Mouse (Mus musculus) stomach, embryonic 16.5 days (tissue): ENCODE results near the gene Cstf3. TPM values are rescaled to one million over a fixed set of nuclear protein-coding genes. Genes with fewer than 3 reads are reported as not detected.
A peak's percentile ranks its signal among the peaks of the same experiment; 100 is the strongest.

ENCODE experiments used
- ATAC-seq: fragments of 200-750 bp; cut with Nextera tagmentation; 2 replicates; pipeline ENCODE4 v1.8.0; 2017; ENCODE audit warnings: moderate number of reproducible peaks, moderate TSS enrichment; ENCODE audit not compliant: insufficient read depth, low FRiP score
- H3K27ac ChIP-seq: fragments of 300-500 bp; sonication (generic); 2 replicates; pipeline ENCODE4 v1.5.1; 2014; ENCODE audit warnings: low read length
- H3K27me3 ChIP-seq: fragments of 300-500 bp; sonication (generic); 2 replicates; pipeline ENCODE4 v1.6.1; 2014; ENCODE audit warnings: low read length, control low read depth, mixed read lengths; ENCODE audit not compliant: control insufficient read depth, insufficient read depth
- H3K36me3 ChIP-seq: fragments of 300-500 bp; sonication (generic); 2 replicates; pipeline ENCODE4 v1.6.1; 2014; ENCODE audit warnings: low read length; ENCODE audit not compliant: control insufficient read depth, insufficient read depth
- H3K4me1 ChIP-seq: fragments of 300-500 bp; sonication (generic); 2 replicates; pipeline ENCODE4 v1.6.1; 2014; ENCODE audit warnings: low read length, control low read depth, mixed read lengths; ENCODE audit not compliant: control insufficient read depth, insufficient read depth
- H3K4me2 ChIP-seq: fragments of 300-500 bp; sonication (generic); 2 replicates; pipeline ENCODE4 v1.6.1; 2014; ENCODE audit warnings: low read depth, low read length, mixed read lengths
- H3K4me3 ChIP-seq: fragments of 300-500 bp; sonication (generic); replicated peaks from 2 replicates; pipeline ENCODE4 v1.5.1; 2014; ENCODE audit warnings: mild to moderate bottlenecking, low read length
- H3K9ac ChIP-seq: fragments of 300-500 bp; sonication (generic); 2 replicates; pipeline ENCODE4 v1.6.1; 2014; ENCODE audit warnings: low read length
- H3K9me3 ChIP-seq: fragments of 300-500 bp; sonication (generic); replicated peaks from 2 replicates; pipeline ENCODE4 v1.6.1; 2016; ENCODE audit warnings: low read length, control low read depth; ENCODE audit not compliant: control insufficient read depth
- WGBS: fragments of 180-500 bp; shearing (Covaris S2); extraction: QIAGEN DNeasy Blood & Tissue Kit; methylation state at CpG from one replicate; pipeline ENCODE4 v1.1.7; 2014; 5-methylcytosine and 5-hydroxymethylcytosine counted together
- polyA plus RNA-seq: library from polyadenylated mRNA; unstranded; fragments of >200 nt; fragmentation: Nextera tagmentation; extraction: Ambion mirVana; gene quantifications from 2 replicates; pipeline ENCODE4 v1.2.1, GENCODE M21; 2015

Gene Cstf3
- polyA plus RNA-seq, 1 experiment from 2014 or later = 61.6 TPM

GRCm38 (mm10) chr2:104690720-104691119 lies 100.4 kb downstream of the Cstf3 start:
- Histone ChIP-seq H3K9ac (no peak overlapping the region), H3K27me3 (no peaks in the 10 kb centered on the region), H3K36me3 (no peaks in the 10 kb centered on the region), H3K9me3 (no peaks in the 10 kb centered on the region), H3K4me1 (no peaks in the 10 kb centered on the region), H3K4me2 (no peak overlapping the region), H3K27ac (no peak overlapping the region), H3K4me3 (no peak overlapping the region)
- ATAC-seq = no peak
- 82% methylated on average over 4 of the region's 4 CpGs for WGBS

- H3K4me1 ChIP-seq = no peaks in the 10 kb centered on the region
- H3K4me3 ChIP-seq = no peak overlapping the region
- no peaks in the 10 kb centered on the region for H3K9me3 ChIP-seq
- 36% methylated on average over 2 of the region's 2 CpGs for WGBS
- no peak overlapping the region for H3K4me2 ChIP-seq
- H3K9ac ChIP-seq = no peak overlapping the region
- H3K27ac ChIP-seq = no peak overlapping the region
- H3K36me3 ChIP-seq = no peaks in the 10 kb centered on the region
- no peaks in the 10 kb centered on the region for H3K27me3 ChIP-seq
- no peak for ATAC-seq
These were observed 102.2 kb downstream of the Cstf3 start for GRCm38 (mm10) chr2:104692551-104692950.

DNA sequence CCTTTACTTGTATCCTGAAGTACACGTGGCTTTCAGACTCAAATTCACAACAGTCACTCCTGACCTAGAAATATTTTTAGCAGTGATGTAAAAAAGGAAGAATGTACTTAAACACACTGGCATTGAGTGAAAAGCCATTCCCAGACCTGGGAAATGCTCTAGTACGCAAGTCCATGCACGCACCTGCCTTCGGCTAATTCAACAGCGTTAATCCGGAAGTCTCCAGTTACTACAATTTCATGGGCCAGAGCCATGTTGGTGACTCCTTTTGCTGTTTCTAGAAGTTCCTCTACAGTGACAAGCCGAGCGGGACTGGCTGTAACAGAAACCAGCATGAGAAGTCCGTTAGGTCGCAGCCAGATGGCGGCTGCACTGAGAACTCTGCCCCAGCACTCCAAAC lies 109.3 kb downstream of the Cstf3 start:
- ATAC-seq = no peak
- no peaks in the 10 kb centered on the region for H3K9me3 ChIP-seq
- no peak overlapping the region for H3K4me3 ChIP-seq
- no peaks in the 10 kb centered on the region for H3K36me3 ChIP-seq
- H3K9ac ChIP-seq = no peak overlapping the region
- no peak overlapping the region for H3K27ac ChIP-seq
- no peaks in the 10 kb centered on the region for H3K27me3 ChIP-seq
- 77% methylated on average over 11 of the region's 11 CpGs for WGBS
- no peak overlapping the region for H3K4me2 ChIP-seq
- H3K4me1 ChIP-seq = no peaks in the 10 kb centered on the region

GRCm38 (mm10) chr2:104703158-104703557 lies 112.8 kb downstream of the Cstf3 start:
- Histone ChIP-seq H3K36me3 (no peaks in the 10 kb centered on the region), H3K4me2 (no peak overlapping the region), H3K4me3 (no peak overlapping the region), H3K9ac (no peak overlapping the region), H3K27ac (no peak overlapping the region), H3K4me1 (no peaks in the 10 kb centered on the region), H3K27me3 (no peaks in the 10 kb centered on the region), H3K9me3 (no peaks in the 10 kb centered on the region)
- no peak for ATAC-seq
- WGBS = 77% methylated on average over 3 of the region's 3 CpGs

GRCm38 (mm10) chr2:104704355-104704754 lies 114.0 kb downstream of the Cstf3 start:
- Histone ChIP-seq H3K4me3 (no peak overlapping the region), H3K27me3 (no peaks in the 10 kb centered on the region), H3K36me3 (no peaks in the 10 kb centered on the region), H3K4me1 (no peaks in the 10 kb centered on the region), H3K4me2 (no peak overlapping the region), H3K27ac (no peak overlapping the region), H3K9me3 (no peaks in the 10 kb centered on the region), H3K9ac (no peak overlapping the region)
- no peak for ATAC-seq
- WGBS = 41% methylated on average over 3 of the region's 3 CpGs

DNA sequence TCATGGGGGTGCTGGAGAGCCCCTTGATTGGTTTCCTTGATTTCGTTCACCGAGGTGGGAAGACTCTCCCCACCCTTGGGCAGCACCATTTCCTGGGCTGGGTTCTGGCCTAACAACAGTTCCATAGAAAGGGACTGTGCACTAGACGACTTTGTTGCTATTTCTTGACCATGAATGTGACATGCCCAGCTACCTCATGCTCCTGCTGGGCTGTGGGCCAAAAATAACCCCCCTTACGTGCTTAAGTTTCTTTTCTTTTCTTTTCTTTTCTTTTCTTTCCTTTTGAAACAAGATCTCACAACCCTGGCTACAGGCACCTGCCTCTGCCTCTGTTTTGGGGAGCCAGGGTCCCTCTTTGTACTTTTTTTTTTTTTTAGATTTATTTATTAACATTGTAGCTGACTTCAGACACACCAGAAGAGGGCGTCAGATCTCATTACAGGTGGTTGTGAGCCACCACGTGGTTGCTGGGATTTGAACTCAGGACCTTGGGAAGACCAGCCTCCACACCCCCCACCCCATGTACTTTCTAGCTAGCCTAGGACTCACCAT lies 119.5 kb downstream of the Cstf3 start:
- Histone ChIP-seq H3K27ac (no peak overlapping the region), H3K36me3 (no peaks in the 10 kb centered on the region)
- 61% methylated on average over 6 of the region's 6 CpGs for WGBS

GRCm38 (mm10) chr2:104710670-104711370 lies 120.5 kb downstream of the Cstf3 start:
- no peak for ATAC-seq
- Histone ChIP-seq H3K36me3 (no peaks in the 10 kb centered on the region), H3K9ac (no peak overlapping the region), H3K4me3 (peak overlapping the region; percentile 72), H3K9me3 (no peaks in the 10 kb centered on the region), H3K4me1 (peaks cover 13% of the 10 kb centered on the region; the same call in 1 of the 2 replicates), H3K27ac (no peak overlapping the region), H3K4me2 (peak overlapping the region; percentile 74), H3K27me3 (no peaks in the 10 kb centered on the region)
- 24% methylated on average over 6 of the region's 6 CpGs for WGBS

More for the DNA sequence above, 119.5 kb downstream of the Cstf3 start:
- Histone ChIP-seq H3K9ac (no peak overlapping the region), H3K4me1 (peaks cover 13% of the 10 kb centered on the region; the same call in 1 of the 2 replicates), H3K4me3 (no peak overlapping the region), H3K9me3 (no peaks in the 10 kb centered on the region), H3K4me2 (no peak overlapping the region), H3K27me3 (no peaks in the 10 kb centered on the region)
- ATAC-seq = no peak

DNA sequence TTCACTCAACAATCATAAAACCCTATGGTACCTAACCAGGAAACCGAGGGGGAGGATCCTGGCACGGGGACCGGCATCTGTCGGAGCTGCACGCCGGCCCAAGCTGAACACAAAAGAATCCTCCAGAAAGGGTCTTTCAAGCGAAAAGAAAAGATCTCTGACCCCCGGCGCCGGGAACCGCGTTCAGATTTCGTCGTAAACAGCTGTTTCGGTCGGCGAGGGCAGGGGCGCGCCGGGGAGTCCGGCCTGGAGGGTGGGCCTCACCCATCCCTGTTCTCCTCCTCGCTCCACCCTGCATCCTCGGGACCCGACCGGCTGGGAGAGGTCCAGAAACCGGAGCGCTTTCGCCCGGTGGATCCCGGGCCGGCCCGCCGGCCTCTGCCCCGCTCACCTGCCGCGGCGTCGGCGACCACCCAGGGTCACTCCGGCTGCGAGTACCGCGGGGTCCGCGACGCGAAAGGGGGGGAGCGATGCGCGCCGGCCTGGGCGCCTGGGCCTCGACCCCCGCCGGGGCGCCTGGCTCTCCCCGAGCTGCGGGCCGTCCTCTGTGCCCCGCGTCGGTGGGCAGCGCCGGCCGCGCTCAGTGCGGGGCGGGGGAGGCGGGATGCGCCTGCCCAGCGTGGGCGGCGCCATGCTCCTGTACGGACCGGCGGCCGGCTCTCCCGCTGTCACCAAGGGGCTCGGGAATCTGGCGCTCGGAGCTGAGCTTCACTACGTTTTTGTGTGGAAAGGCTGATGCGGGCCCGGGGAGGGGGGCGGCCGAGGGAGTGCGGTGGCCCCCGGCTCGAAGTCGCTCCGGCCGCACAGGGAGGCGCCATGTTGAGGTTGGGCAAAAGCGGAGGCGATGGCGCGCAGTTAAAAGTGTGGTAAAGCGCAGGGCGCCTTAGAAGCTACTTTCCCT lies 121.5 kb downstream of the Cstf3 start, which contains the start of gene Tcp11l1:
Gene Tcp11l1 (minus strand): TSS at position 585 of the 901 bp plus-strand sequence.
- H3K9ac ChIP-seq = peak within 1 kb of the TSS; percentile 83
- under 1% methylated on average over 78 of the region's 99 CpGs for WGBS
- H3K9me3 ChIP-seq = no peaks in the 10 kb centered on the region
- peaks cover 13% of the 10 kb centered on the region; the same call in 1 of the 2 replicates for H3K4me1 ChIP-seq
- H3K4me2 ChIP-seq = peak within 1 kb of the TSS; percentile 74
- H3K36me3 ChIP-seq = no peaks in the 10 kb centered on the region
- no peaks in the 10 kb centered on the region for H3K27me3 ChIP-seq
- H3K27ac ChIP-seq = peak within 1 kb of the TSS; percentile 67
- peak within 1 kb of the TSS; percentile 72 for H3K4me3 ChIP-seq
- ATAC-seq = peak; percentile 86

GRCm38 (mm10) chr2:104712486-104712809 lies 122.1 kb downstream of the Cstf3 start:
- Histone ChIP-seq H3K9ac (peak overlapping the region; percentile 83), H3K4me2 (peak overlapping the region; percentile 74), H3K4me3 (peak overlapping the region; percentile 72), H3K4me1 (peaks cover 13% of the 10 kb centered on the region; the same call in 1 of the 2 replicates), H3K36me3 (no peaks in the 10 kb centered on the region), H3K27ac (peak overlapping the region; percentile 67), H3K27me3 (no peaks in the 10 kb centered on the region), H3K9me3 (no peaks in the 10 kb centered on the region)
- 4% methylated on average over 7 of the region's 7 CpGs for WGBS
- ATAC-seq = 0 out of 2 replicates have a peak, but pooled peaks have one; percentile 2
